Mouse (Mus musculus) liver, postnatal 0 days (tissue): ENCODE data around the gene Ugt1a5. TPM values are rescaled to one million over a fixed set of nuclear protein-coding genes. Genes with fewer than 3 reads are reported as not detected.

ENCODE experiments used
- ATAC-seq: fragments of 200-750 bp; cut with Nextera tagmentation; 2 replicates; pipeline ENCODE4 v1.8.0; 2017; ENCODE audit warnings: mild to moderate bottlenecking, moderate library complexity
- DNase-seq: peaks from one replicate; pipeline ENCODE4 v3.0.0-alpha.2; 2016
- H3K27ac ChIP-seq: fragments of 300-500 bp; sonication (generic); 2 replicates; pipeline ENCODE4 v1.5.1; 2014; ENCODE audit warnings: antibody characterized with exemption, moderate library complexity, mild to moderate bottlenecking, low read depth
- H3K27me3 ChIP-seq: fragments of 300-500 bp; sonication (generic); 2 replicates; pipeline ENCODE4 v1.6.1; 2014; ENCODE audit warnings: low read length, control low read depth, mixed read lengths; ENCODE audit not compliant: insufficient read depth
- H3K36me3 ChIP-seq: fragments of 300-500 bp; sonication (generic); replicated peaks from 2 replicates; pipeline ENCODE4 v1.6.1; 2014; ENCODE audit warnings: mild to moderate bottlenecking, control low read depth, low read length, moderate library complexity, mixed read lengths; ENCODE audit not compliant: insufficient read depth
- H3K4me1 ChIP-seq: fragments of 300-500 bp; sonication (generic); 2 replicates; pipeline ENCODE4 v1.6.1; 2014; ENCODE audit warnings: antibody characterized with exemption, mild to moderate bottlenecking, control low read depth; ENCODE audit not compliant: insufficient read depth
- H3K4me2 ChIP-seq: fragments of 300-500 bp; sonication (generic); 2 replicates; pipeline ENCODE4 v1.6.1; 2014; ENCODE audit warnings: low read depth, mild to moderate bottlenecking, low read length, moderate library complexity, mixed read lengths
- H3K4me3 ChIP-seq: fragments of 300-500 bp; sonication (generic); 2 replicates; pipeline ENCODE4 v1.5.1; 2014; ENCODE audit warnings: low read depth, low read length
- H3K9ac ChIP-seq: fragments of 300-500 bp; sonication (generic); replicated peaks from 2 replicates; pipeline ENCODE4 v1.6.1; 2014; ENCODE audit warnings: mild to moderate bottlenecking, moderate library complexity
- H3K9me3 ChIP-seq: fragments of 300-500 bp; sonication (generic); 2 replicates; pipeline ENCODE4 v1.6.1; 2016; ENCODE audit warnings: mild to moderate bottlenecking, control low read depth, low read length, mixed read lengths
- CTCF ChIP-seq: sonication (generic); IDR thresholded peaks from 2 replicates; pipeline ENCODE4 v1.5.1; 2016; ENCODE audit warnings: antibody characterized with exemption, low read depth
- EP300 ChIP-seq: IDR thresholded peaks from 2 replicates; pipeline ENCODE4 v1.6.1; 2016; ENCODE audit warnings: antibody characterized with exemption, low read depth, mild to moderate bottlenecking
- WGBS: fragments of 180-500 bp; shearing (Covaris S2); extraction: QIAGEN DNeasy Blood & Tissue Kit; methylation state at CpG from one replicate; pipeline ENCODE4 v1.1.7; 2014; ENCODE audit not compliant: insufficient replicate concordance; 5-methylcytosine and 5-hydroxymethylcytosine counted together
- polyA plus RNA-seq: library from polyadenylated mRNA; unstranded; fragments of >200 nt; fragmentation: Nextera tagmentation; extraction: Ambion mirVana; gene quantifications from 2 replicates; pipeline ENCODE4 v1.2.1, GENCODE M21; 2015

The Ugt1a5 gene
- polyA plus RNA-seq, 1 experiment from 2014 or later: 0.19 TPM

DNA sequence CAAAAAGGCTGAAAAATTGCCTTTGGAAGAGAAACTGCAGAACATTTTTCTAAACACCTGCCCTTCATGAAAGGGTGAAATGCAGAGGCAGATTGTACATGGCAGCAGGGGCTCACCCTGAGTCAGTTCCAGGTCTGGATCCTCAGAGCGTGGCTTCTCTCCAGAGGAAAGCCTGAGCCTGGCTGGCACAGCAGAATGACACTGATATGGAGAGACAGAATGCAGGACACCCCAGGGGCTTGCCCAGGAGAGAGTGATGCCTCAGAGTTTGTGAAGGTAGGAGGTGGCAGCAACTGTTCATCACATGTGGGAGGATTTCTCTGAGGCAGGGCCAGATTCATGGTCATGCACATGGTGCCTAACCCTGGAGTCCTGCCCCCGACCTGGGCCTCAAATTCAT lies 34.2 kb downstream of the Ugt1a5 start:
- ATAC-seq (no peak), DNase-seq (no peak)
- no peak overlapping the region for H3K9ac ChIP-seq
- H3K4me3 ChIP-seq: no peak overlapping the region
- H3K4me2 ChIP-seq: no peak overlapping the region
- no peaks in the 10 kb centered on the region for H3K36me3 ChIP-seq
- no peak overlapping the region for H3K27ac ChIP-seq
- peaks cover 6% of the 10 kb centered on the region for H3K4me1 ChIP-seq
- no peak for TF ChIP-seq EP300
- no peak for TF ChIP-seq CTCF
- H3K9me3 ChIP-seq: no peaks in the 10 kb centered on the region
- 71% methylated on average over 2 of the region's 2 CpGs for WGBS
- H3K27me3 ChIP-seq: no peaks in the 10 kb centered on the region

DNA sequence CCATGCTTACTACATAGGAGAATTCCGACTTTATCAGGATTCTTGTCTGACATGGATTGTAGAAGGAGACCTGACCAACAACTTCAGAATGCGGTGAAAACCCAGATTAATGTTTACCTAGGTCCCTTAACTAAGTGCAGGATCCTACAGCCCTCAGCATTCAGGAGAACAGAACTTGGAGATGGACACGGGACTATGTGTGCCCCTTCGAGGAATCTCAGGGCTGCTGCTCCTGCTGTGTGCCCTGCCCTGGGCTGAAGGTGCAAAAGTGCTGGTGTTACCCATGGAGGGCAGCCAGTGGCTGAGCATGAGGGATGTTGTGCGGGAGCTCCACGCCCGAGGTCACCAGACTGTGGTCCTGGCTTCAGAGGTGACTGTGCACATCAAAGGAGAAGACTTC lies 34.6 kb downstream of the Ugt1a5 start, which contains the start of gene Ugt1a2:
Gene Ugt1a2, plus strand, starts transcription at position 146 of the 400 bp plus-strand sequence.
- ATAC-seq: no peak
- TF ChIP-seq EP300: no peak
- no peak for TF ChIP-seq CTCF
- no peak within 1 kb of the TSS for H3K9ac ChIP-seq
- no peaks in the 10 kb centered on the region for H3K9me3 ChIP-seq
- H3K4me3 ChIP-seq: no peak within 1 kb of the TSS
- no peaks in the 10 kb centered on the region for H3K27me3 ChIP-seq
- H3K4me1 ChIP-seq: peaks cover 10% of the 10 kb centered on the region
- DNase-seq: no peak
- no peak within 1 kb of the TSS for H3K4me2 ChIP-seq
- no peaks in the 10 kb centered on the region for H3K36me3 ChIP-seq
- 72% methylated on average over 7 of the region's 7 CpGs for WGBS
- H3K27ac ChIP-seq: no peak within 1 kb of the TSS

DNA sequence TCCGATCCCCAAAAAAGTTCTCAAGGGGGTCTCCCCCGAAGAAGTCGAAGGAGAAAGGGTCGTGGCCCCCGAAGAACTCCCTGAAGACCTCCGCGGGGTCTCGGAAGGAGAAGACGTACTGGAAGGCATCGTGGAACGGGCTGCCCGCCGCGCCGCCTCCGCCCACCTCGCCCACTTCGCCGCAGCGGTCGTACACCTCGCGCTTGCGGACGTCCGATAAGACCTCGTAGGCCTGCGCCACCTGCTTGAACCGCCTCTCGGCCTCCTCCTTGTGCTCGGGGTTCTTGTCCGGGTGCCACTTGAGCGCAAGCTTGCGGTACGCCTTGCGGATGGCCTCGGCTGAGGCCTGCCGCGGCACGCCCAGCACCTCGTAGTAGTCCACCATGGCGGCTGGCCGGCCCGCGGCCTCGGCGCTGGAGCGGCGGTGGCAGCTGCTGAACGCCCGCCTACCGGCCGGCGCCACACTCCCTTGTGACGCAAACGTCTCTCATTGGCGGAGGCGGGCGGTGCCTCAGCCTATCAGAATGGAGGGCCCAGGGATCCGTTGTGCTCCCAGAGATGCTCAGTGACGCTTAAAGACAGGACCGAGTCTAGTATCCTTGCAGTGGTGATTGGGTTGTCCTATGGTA lies 39.6 kb downstream of the Ugt1a5 start, which contains the start of gene Dnajb3:
Gene Dnajb3, minus strand, starts transcription at position 489 of the 629 bp plus-strand sequence.
- Histone ChIP-seq H3K27me3 (no peaks in the 10 kb centered on the region), H3K9ac (peak within 1 kb of the TSS; percentile 71), H3K4me3 (peak within 1 kb of the TSS; percentile 49), H3K9me3 (no peaks in the 10 kb centered on the region), H3K4me1 (peaks cover 31% of the 10 kb centered on the region), H3K27ac (peak within 1 kb of the TSS; percentile 84), H3K4me2 (peak within 1 kb of the TSS; percentile 67), H3K36me3 (0 out of 2 replicates have a peak, but pooled peaks cover 2% of the 10 kb centered on the region)
- DNase-seq: peak; percentile 82
- TF ChIP-seq EP300 (no peak), CTCF (no peak)
- 11% methylated on average over 60 of the region's 62 CpGs for WGBS
- peak; percentile 81 for ATAC-seq

DNA sequence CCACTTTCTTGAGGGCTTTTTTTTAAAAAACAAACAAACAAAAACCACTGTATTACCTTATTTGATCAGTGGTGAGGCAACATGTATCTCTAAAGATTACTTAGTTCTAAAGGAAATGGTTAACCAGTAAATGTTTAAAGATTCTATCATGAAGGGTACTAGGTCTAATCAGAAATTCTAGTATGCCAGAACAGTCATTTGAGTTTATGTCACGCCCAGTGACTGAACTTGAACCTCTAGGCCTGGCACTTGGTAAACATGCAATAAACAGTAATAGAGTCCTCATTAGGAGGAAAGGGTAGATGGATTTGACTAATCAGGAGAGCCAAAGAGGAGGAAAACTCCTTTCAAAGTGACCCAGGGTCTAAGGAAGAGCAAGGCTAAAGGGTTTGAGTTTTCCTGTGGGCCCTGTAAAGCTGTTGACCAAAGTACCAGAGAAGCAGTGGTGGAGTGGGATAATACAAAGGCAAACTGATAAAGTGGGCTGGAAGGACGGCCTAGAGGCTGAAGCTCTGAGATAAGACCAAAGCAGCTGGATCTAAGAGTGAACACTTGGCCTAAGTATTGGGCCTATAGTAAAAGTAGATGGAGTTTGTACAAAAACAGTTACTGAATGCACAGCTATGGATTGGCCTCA lies 41.1 kb downstream of the Ugt1a5 start:
- H3K9ac ChIP-seq: no peak overlapping the region
- peak overlapping the region; percentile 34 for H3K4me2 ChIP-seq
- H3K4me1 ChIP-seq: peaks cover 31% of the 10 kb centered on the region
- H3K4me3 ChIP-seq: no peak overlapping the region
- H3K9me3 ChIP-seq: peaks cover 3% of the 10 kb centered on the region
- H3K27me3 ChIP-seq: no peaks in the 10 kb centered on the region
- H3K36me3 ChIP-seq: 0 out of 2 replicates have a peak, but pooled peaks cover 2% of the 10 kb centered on the region
- TF ChIP-seq CTCF: no peak
- peak; percentile 98 for TF ChIP-seq EP300
- WGBS: 44% methylated on average over 2 of the region's 2 CpGs
- ATAC-seq: peak; percentile 83
- DNase-seq: no peak
- peak overlapping the region; percentile 84 for H3K27ac ChIP-seq

DNA sequence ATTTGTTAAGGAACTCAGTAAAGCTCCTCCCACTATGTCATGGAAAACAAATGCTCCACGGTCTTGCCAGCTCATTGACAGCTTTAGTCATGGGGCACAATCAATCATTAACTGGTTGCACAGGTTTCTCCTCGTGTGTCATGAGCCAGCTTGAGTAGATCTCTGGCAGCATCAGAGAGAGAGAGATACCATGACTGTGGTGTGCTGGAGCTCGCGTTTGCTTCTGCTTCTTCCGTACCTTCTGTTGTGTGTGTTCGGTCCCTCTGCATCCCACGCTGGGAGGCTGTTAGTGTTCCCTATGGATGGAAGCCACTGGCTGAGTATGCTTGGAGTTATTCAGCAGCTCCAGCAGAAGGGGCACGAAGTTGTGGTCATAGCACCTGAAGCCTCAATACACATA lies 46.0 kb downstream of the Ugt1a5 start, which contains the start of gene Ugt1a1:
Gene Ugt1a1, plus strand, starts transcription at position 148 of the 400 bp plus-strand sequence.
- H3K27me3 ChIP-seq: no peaks in the 10 kb centered on the region
- peak; percentile 47 for ATAC-seq
- peak within 1 kb of the TSS; percentile 11 for H3K4me2 ChIP-seq
- 61% methylated on average over 8 of the region's 8 CpGs for WGBS
- DNase-seq: peak; percentile 61
- H3K36me3 ChIP-seq: no peaks in the 10 kb centered on the region
- peak within 1 kb of the TSS; percentile 1 for H3K4me3 ChIP-seq
- TF ChIP-seq EP300 (no peak), CTCF (no peak)
- 0 out of 2 replicates have a peak within 1 kb of the TSS, but pooled peaks have one; percentile 1 for H3K9ac ChIP-seq
- H3K4me1 ChIP-seq: peaks cover 9% of the 10 kb centered on the region
- H3K9me3 ChIP-seq: peaks cover 39% of the 10 kb centered on the region
- H3K27ac ChIP-seq: peak within 1 kb of the TSS; percentile 31; the same call in 1 of the 2 replicates

DNA sequence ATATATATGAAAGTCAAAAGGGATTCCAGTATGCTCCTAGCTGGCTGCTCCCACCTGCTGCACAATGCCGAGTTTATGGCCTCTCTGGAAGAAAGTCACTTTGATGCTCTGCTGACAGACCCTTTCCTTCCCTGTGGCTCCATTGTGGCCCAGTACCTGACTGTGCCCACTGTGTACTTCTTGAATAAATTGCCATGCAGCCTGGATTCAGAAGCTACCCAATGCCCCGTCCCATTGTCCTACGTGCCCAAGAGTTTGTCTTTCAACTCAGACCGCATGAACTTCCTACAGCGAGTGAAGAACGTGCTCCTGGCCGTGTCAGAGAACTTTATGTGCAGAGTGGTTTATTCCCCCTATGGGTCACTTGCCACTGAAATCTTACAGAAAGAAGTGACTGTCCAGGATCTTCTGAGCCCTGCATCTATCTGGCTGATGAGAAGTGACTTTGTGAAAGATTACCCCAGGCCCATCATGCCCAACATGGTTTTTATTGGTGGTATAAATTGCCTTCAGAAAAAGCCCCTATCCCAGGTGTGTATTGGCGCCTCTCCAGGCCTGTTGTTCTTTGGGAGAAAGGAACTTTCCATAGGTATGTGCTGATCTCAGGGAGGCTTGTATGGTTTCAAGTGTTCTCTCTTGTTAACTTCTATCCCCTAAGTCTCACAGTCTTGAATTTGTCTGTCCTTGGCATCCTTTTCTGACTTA lies 46.7 kb downstream of the Ugt1a5 start:
- peaks cover 44% of the 10 kb centered on the region for H3K9me3 ChIP-seq
- H3K4me1 ChIP-seq: peaks cover 3% of the 10 kb centered on the region
- ATAC-seq: no peak; the same call in 1 of the 2 replicates
- H3K9ac ChIP-seq: 0 out of 2 replicates have a peak overlapping the region, but pooled peaks have one; percentile 1
- peak overlapping the region; percentile 31; the same call in 1 of the 2 replicates for H3K27ac ChIP-seq
- WGBS: 56% methylated on average over 8 of the region's 8 CpGs
- TF ChIP-seq CTCF (no peak), EP300 (no peak)
- no peaks in the 10 kb centered on the region for H3K36me3 ChIP-seq
- H3K4me3 ChIP-seq: peak overlapping the region; percentile 1
- no peaks in the 10 kb centered on the region for H3K27me3 ChIP-seq
- peak overlapping the region; percentile 11 for H3K4me2 ChIP-seq
- DNase-seq: no peak
